Mouse (Mus musculus): ENCODE results near the gene Dhx32. TPM values are rescaled to one million over a fixed set of nuclear protein-coding genes. Genes with fewer than 3 reads are reported as not detected.
A peak's percentile ranks its signal among the peaks of the same experiment; 100 is the strongest.

Dhx32 gene
- polyA plus RNA-seq, 1 experiment from 2014 or later = 43.8 TPM

DNA sequence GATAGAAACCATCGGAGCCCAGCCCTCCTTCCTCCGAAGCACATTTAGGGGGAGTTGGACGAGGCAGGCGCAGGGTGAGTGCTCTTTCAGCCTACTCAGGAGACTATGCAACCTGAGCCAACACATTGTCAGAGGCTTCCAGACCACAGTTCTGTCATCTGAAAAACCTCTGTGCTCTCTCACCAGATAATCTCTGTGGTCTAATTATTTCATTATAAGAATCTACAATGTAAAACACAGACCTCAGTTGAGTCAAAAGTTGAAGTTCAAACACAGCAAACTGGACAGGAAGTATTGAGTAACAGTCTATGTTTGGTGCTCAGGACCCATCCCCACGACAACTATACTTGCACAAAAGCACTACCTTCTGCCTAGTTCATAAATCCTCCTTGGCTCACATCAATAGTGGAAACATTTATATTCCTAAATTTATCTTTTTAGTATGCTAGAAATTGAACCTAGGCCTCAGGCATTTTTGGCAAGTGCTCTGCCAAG lies 24.5 kb downstream of the Dhx32 start:
- Histone ChIP-seq H3K4me1 (replicated peaks; ENCODE audit: control insufficient read depth, insufficient read depth, low read length) (0 out of 2 replicates have a peak, but pooled peaks cover 3% of the 10 kb centered on the region), H3K36me3 (ENCODE audit: control insufficient read depth, insufficient read depth) (peaks cover 8% of the 10 kb centered on the region; the same call in 1 of the 2 replicates), H3K9ac (ENCODE audit: low read depth, low read length) (no peak overlapping the region), H3K27me3 (replicated peaks; ENCODE audit: control insufficient read depth, insufficient read depth, low read length) (no peaks in the 10 kb centered on the region), H3K4me3 (ENCODE audit: low read depth, low read length) (no peak overlapping the region), H3K4me2 (replicated peaks; ENCODE audit: low read depth) (no peak overlapping the region), H3K27ac (ENCODE audit: low read depth, low read length) (no peak overlapping the region), H3K9me3 (ENCODE audit: control insufficient read depth) (no peaks in the 10 kb centered on the region)
- no peak for ATAC-seq
- 69% methylated on average over 5 of the region's 5 CpGs for WGBS
- TF ChIP-seq CTCF (IDR thresholded peaks at IDR 0.05; ENCODE audit: low read depth) = no peak

DNA sequence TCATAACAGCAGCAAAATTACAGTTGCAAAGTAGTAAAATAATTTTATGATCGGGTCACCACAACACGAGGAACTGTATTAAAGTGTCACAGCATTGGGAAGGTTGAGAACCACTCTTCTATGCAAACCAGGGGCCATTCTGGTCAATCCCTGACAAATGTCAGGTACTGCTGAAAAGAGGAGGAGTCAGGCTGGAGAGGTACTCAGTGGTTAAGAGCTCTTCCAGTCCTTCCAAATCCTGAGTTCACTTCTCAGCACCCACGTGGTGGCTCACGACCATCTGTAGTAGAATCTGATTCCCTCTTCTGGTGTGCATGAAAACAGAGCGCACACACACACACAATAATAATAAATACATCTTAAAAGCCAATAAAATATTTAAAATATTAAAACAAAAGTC lies 31.4 kb downstream of the Dhx32 start:
- H3K4me2 ChIP-seq (replicated peaks; ENCODE audit: low read depth) = no peak overlapping the region
- H3K4me1 ChIP-seq (replicated peaks; ENCODE audit: control insufficient read depth, insufficient read depth, low read length) = peaks cover 5% of the 10 kb centered on the region; the same call in 1 of the 2 replicates
- no peak for ATAC-seq
- H3K27ac ChIP-seq (ENCODE audit: low read depth, low read length) = no peak overlapping the region
- H3K27me3 ChIP-seq (replicated peaks; ENCODE audit: control insufficient read depth, insufficient read depth, low read length) = no peaks in the 10 kb centered on the region
- no peaks in the 10 kb centered on the region for H3K9me3 ChIP-seq (ENCODE audit: control insufficient read depth)
- H3K36me3 ChIP-seq (ENCODE audit: control insufficient read depth, insufficient read depth) = peaks cover 20% of the 10 kb centered on the region
- TF ChIP-seq CTCF (IDR thresholded peaks at IDR 0.05; ENCODE audit: low read depth) = no peak
- 76% methylated on average over 5 of the region's 5 CpGs for WGBS
- H3K9ac ChIP-seq (ENCODE audit: low read depth, low read length) = no peak overlapping the region
- no peak overlapping the region for H3K4me3 ChIP-seq (ENCODE audit: low read depth, low read length)

- no peaks in the 10 kb centered on the region for H3K27me3 ChIP-seq (replicated peaks; ENCODE audit: control insufficient read depth, insufficient read depth, low read length)
- H3K4me1 ChIP-seq (replicated peaks; ENCODE audit: control insufficient read depth, insufficient read depth, low read length) = peaks cover 5% of the 10 kb centered on the region; the same call in 1 of the 2 replicates
- H3K36me3 ChIP-seq (ENCODE audit: control insufficient read depth, insufficient read depth) = peaks cover 20% of the 10 kb centered on the region
- 33% methylated on average over 5 of the region's 5 CpGs for WGBS
- H3K9ac ChIP-seq (ENCODE audit: low read depth, low read length) = no peak overlapping the region
- no peaks in the 10 kb centered on the region for H3K9me3 ChIP-seq (ENCODE audit: control insufficient read depth)
- H3K4me3 ChIP-seq (ENCODE audit: low read depth, low read length) = no peak overlapping the region
- TF ChIP-seq CTCF (IDR thresholded peaks at IDR 0.05; ENCODE audit: low read depth) = no peak
- no peak overlapping the region for H3K4me2 ChIP-seq (replicated peaks; ENCODE audit: low read depth)
- peak; percentile 73 for ATAC-seq
- H3K27ac ChIP-seq (ENCODE audit: low read depth, low read length) = no peak overlapping the region
Observed at GRCm38 (mm10) chr7:133750666-133751065, 31.9 kb downstream of the Dhx32 start.

- H3K36me3 ChIP-seq (ENCODE audit: control insufficient read depth, insufficient read depth) = peaks cover 17% of the 10 kb centered on the region
- H3K27ac ChIP-seq (ENCODE audit: low read depth, low read length) = peak overlapping the region; percentile 3; the same call in 1 of the 2 replicates
- no peaks in the 10 kb centered on the region for H3K27me3 ChIP-seq (replicated peaks; ENCODE audit: control insufficient read depth, insufficient read depth, low read length)
- no peaks in the 10 kb centered on the region for H3K9me3 ChIP-seq (ENCODE audit: control insufficient read depth)
- no peak for ATAC-seq
- peaks cover 5% of the 10 kb centered on the region; the same call in 1 of the 2 replicates for H3K4me1 ChIP-seq (replicated peaks; ENCODE audit: control insufficient read depth, insufficient read depth, low read length)
- H3K4me2 ChIP-seq (replicated peaks; ENCODE audit: low read depth) = no peak overlapping the region
- H3K9ac ChIP-seq (ENCODE audit: low read depth, low read length) = no peak overlapping the region
- no peak overlapping the region for H3K4me3 ChIP-seq (ENCODE audit: low read depth, low read length)
- TF ChIP-seq CTCF (IDR thresholded peaks at IDR 0.05; ENCODE audit: low read depth) = no peak
- WGBS = 67% methylated on average over 14 of the region's 14 CpGs
Observed at GRCm38 (mm10) chr7:133748753-133749152, 33.8 kb downstream of the Dhx32 start.

GRCm38 (mm10) chr7:133747372-133747771 lies 35.2 kb downstream of the Dhx32 start:
- TF ChIP-seq CTCF (IDR thresholded peaks at IDR 0.05; ENCODE audit: low read depth) = no peak
- 84% methylated on average over 8 of the region's 8 CpGs for WGBS
- peaks cover 31% of the 10 kb centered on the region for H3K36me3 ChIP-seq (ENCODE audit: control insufficient read depth, insufficient read depth)
- no peaks in the 10 kb centered on the region for H3K27me3 ChIP-seq (replicated peaks; ENCODE audit: control insufficient read depth, insufficient read depth, low read length)
- H3K4me1 ChIP-seq (replicated peaks; ENCODE audit: control insufficient read depth, insufficient read depth, low read length) = peaks cover 5% of the 10 kb centered on the region; the same call in 1 of the 2 replicates
- H3K4me3 ChIP-seq (ENCODE audit: low read depth, low read length) = no peak overlapping the region
- H3K9me3 ChIP-seq (ENCODE audit: control insufficient read depth) = no peaks in the 10 kb centered on the region
- no peak overlapping the region for H3K4me2 ChIP-seq (replicated peaks; ENCODE audit: low read depth)
- no peak for ATAC-seq
- H3K27ac ChIP-seq (ENCODE audit: low read depth, low read length) = peak overlapping the region; percentile 41; the same call in 1 of the 2 replicates
- no peak overlapping the region for H3K9ac ChIP-seq (ENCODE audit: low read depth, low read length)

DNA sequence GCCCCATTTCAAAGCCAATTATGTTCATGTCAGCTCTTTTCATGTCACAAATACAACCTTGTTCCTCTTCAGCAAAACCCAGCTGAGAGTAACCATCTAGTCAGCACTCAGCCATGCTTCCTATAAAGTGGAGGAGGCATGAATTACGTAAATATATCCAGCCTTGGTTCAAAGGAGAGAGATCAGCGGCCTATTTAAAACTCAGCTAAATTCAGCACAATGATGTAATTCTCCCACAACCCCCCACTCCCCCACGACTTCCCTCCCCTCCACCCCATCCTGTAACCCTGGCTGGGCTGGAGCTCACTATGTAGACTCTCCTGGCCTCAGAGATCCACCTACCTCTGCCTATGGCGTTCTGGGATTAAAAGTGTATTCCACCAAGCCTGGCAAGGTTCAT lies 37.8 kb downstream of the Dhx32 start:
- TF ChIP-seq CTCF (IDR thresholded peaks at IDR 0.05; ENCODE audit: low read depth) = no peak
- peaks cover 51% of the 10 kb centered on the region for H3K36me3 ChIP-seq (ENCODE audit: control insufficient read depth, insufficient read depth)
- ATAC-seq = no peak
- 52% methylated on average over 4 of the region's 4 CpGs for WGBS
- H3K27me3 ChIP-seq (replicated peaks; ENCODE audit: control insufficient read depth, insufficient read depth, low read length) = no peaks in the 10 kb centered on the region
- H3K4me1 ChIP-seq (replicated peaks; ENCODE audit: control insufficient read depth, insufficient read depth, low read length) = no peaks in the 10 kb centered on the region
- H3K9ac ChIP-seq (ENCODE audit: low read depth, low read length) = no peak overlapping the region
- H3K4me3 ChIP-seq (ENCODE audit: low read depth, low read length) = no peak overlapping the region
- H3K4me2 ChIP-seq (replicated peaks; ENCODE audit: low read depth) = no peak overlapping the region
- H3K9me3 ChIP-seq (ENCODE audit: control insufficient read depth) = no peaks in the 10 kb centered on the region
- no peak overlapping the region for H3K27ac ChIP-seq (ENCODE audit: low read depth, low read length)
